Mouse (Mus musculus) liver, embryonic 12.5 days (tissue): ENCODE results near the gene Sorbs2. TPM values are rescaled to one million over a fixed set of nuclear protein-coding genes. Genes with fewer than 3 reads are reported as not detected.
A peak's percentile ranks its signal among the peaks of the same experiment; 100 is the strongest.
"Not testable (repeated sequence)": the region's sequence is repeated elsewhere in the genome, so short reads cannot be mapped to it uniquely, and the experiment has no call there.

Experiments used
- ATAC-seq: fragments of 200-750 bp; cut with Nextera tagmentation; 2 replicates; pipeline ENCODE4 v1.8.0; 2017; ENCODE audit warnings: moderate number of reproducible peaks, mild to moderate bottlenecking, moderate library complexity
- H3K27ac ChIP-seq: fragments of 300-500 bp; sonication (generic); 2 replicates; pipeline ENCODE4 v1.5.1; 2016; ENCODE audit warnings: mild to moderate bottlenecking
- H3K27me3 ChIP-seq: fragments of 300-500 bp; sonication (generic); replicated peaks from 2 replicates; pipeline ENCODE4 v1.6.1; 2016; ENCODE audit warnings: mild to moderate bottlenecking, moderate library complexity
- H3K36me3 ChIP-seq: fragments of 300-500 bp; sonication (generic); 2 replicates; pipeline ENCODE4 v1.6.1; 2016; ENCODE audit warnings: mild to moderate bottlenecking, moderate library complexity
- H3K4me1 ChIP-seq: fragments of 300-500 bp; sonication (generic); 2 replicates; pipeline ENCODE4 v1.6.1; 2016
- H3K4me2 ChIP-seq: fragments of 300-500 bp; sonication (generic); 2 replicates; pipeline ENCODE4 v1.6.1; 2016; ENCODE audit warnings: mild to moderate bottlenecking, moderate library complexity
- H3K4me3 ChIP-seq: fragments of 300-500 bp; sonication (generic); 2 replicates; pipeline ENCODE4 v1.5.1; 2016; ENCODE audit warnings: mild to moderate bottlenecking, moderate library complexity
- H3K9ac ChIP-seq: fragments of 300-500 bp; sonication (generic); 2 replicates; pipeline ENCODE4 v1.6.1; 2016; ENCODE audit warnings: mild to moderate bottlenecking, moderate library complexity
- H3K9me3 ChIP-seq: fragments of 300-500 bp; sonication (generic); replicated peaks from 2 replicates; pipeline ENCODE4 v1.6.1; 2016; ENCODE audit warnings: mild to moderate bottlenecking, moderate library complexity
- WGBS: fragments of 180-500 bp; shearing (Covaris S2); methylation state at CpG from one replicate; pipeline ENCODE4 v1.1.7; 2016; ENCODE audit not compliant: insufficient replicate concordance; 5-methylcytosine and 5-hydroxymethylcytosine counted together
- polyA plus RNA-seq: library from polyadenylated mRNA; unstranded; fragments of >200 nt; fragmentation: Nextera tagmentation; extraction: Ambion mirVana; gene quantifications from 2 replicates; pipeline ENCODE4 v1.2.1, GENCODE M21; 2016

Gene Sorbs2
- polyA plus RNA-seq, 1 experiment from 2014 or later: 3.6 TPM

GRCm38 (mm10) chr8:45844097-45844885 lies 336.7 kb downstream of the Sorbs2 start:
- H3K4me1 ChIP-seq: no peaks in the 10 kb centered on the region
- H3K9ac ChIP-seq: no peak overlapping the region
- H3K36me3 ChIP-seq: no peaks in the 10 kb centered on the region
- no peak overlapping the region for H3K27ac ChIP-seq
- H3K9me3 ChIP-seq: no peaks in the 10 kb centered on the region
- no peak for ATAC-seq
- 66% methylated on average over 6 of the region's 6 CpGs for WGBS
- H3K4me2 ChIP-seq: no peak overlapping the region
- H3K4me3 ChIP-seq: no peak overlapping the region
- H3K27me3 ChIP-seq: no peaks in the 10 kb centered on the region

GRCm38 (mm10) chr8:45844911-45845481 lies 337.4 kb downstream of the Sorbs2 start:
- no peak for ATAC-seq
- 50% methylated on average over 14 of the region's 14 CpGs for WGBS

GRCm38 (mm10) chr8:45845906-45846305 lies 338.3 kb downstream of the Sorbs2 start:
- H3K27me3 ChIP-seq: no peaks in the 10 kb centered on the region
- no peak overlapping the region for H3K4me3 ChIP-seq
- no peak for ATAC-seq
- H3K9me3 ChIP-seq: no peaks in the 10 kb centered on the region
- no peak overlapping the region for H3K27ac ChIP-seq
- no peaks in the 10 kb centered on the region for H3K4me1 ChIP-seq
- H3K9ac ChIP-seq: no peak overlapping the region
- 61% methylated on average over 4 of the region's 4 CpGs for WGBS
- H3K4me2 ChIP-seq: no peak overlapping the region
- H3K36me3 ChIP-seq: no peaks in the 10 kb centered on the region

More at GRCm38 (mm10) chr8:45844911-45845481, 337.4 kb downstream of the Sorbs2 start:
- H3K9me3 ChIP-seq: no peaks in the 10 kb centered on the region
- no peaks in the 10 kb centered on the region for H3K27me3 ChIP-seq
- H3K4me1 ChIP-seq: no peaks in the 10 kb centered on the region
- no peaks in the 10 kb centered on the region for H3K36me3 ChIP-seq
- H3K9ac ChIP-seq: no peak overlapping the region
- no peak overlapping the region for H3K4me3 ChIP-seq
- H3K4me2 ChIP-seq: no peak overlapping the region
- H3K27ac ChIP-seq: no peak overlapping the region

DNA sequence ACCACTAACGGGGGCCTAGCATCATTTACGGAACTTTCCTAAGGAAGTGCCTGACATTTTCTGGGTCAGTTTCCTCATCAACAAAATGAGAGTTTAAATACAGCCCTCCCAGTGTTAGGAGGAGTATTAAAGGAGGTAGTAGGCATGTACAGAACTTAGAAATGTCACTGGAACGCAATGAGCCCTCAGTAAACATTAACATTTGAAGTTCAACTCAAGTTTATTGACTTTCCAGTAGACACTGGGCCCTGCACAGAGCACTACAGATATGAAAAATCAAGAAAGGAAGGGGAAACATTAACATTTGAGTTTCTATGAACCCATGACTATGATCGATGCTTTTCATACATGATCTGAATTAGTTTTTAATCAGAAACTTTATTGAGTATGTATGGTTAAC lies 347.5 kb downstream of the Sorbs2 start:
- 68% methylated on average over 4 of the region's 4 CpGs for WGBS
- Histone ChIP-seq H3K4me1 (no peaks in the 10 kb centered on the region), H3K4me2 (no peak overlapping the region), H3K36me3 (no peaks in the 10 kb centered on the region), H3K9ac (no peak overlapping the region), H3K27me3 (no peaks in the 10 kb centered on the region), H3K4me3 (no peak overlapping the region), H3K9me3 (no peaks in the 10 kb centered on the region), H3K27ac (no peak overlapping the region)
- ATAC-seq: no peak

DNA sequence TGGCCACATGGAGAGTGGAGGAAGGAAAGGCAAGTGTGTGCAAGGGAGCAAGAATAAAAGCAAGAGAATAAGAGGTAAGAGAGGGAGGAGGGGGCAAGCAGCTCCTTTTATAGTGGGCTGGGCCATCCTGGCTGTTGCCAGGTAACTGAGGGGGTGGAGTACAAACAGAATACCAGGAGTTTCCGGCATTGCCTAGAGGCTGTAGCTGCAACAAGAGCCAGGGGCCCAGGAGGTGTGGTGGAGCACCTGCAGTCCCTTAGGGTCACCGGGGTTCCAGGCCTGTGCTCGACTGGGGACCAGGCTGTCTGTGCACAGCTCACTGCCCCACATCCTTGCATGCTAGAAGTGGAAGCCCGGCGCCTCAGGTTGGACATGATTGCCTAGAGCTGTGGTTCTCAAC lies 350.1 kb downstream of the Sorbs2 start:
- H3K9ac ChIP-seq: no peak overlapping the region
- H3K4me1 ChIP-seq: no peaks in the 10 kb centered on the region
- H3K9me3 ChIP-seq: no peaks in the 10 kb centered on the region
- no peak overlapping the region for H3K4me2 ChIP-seq
- WGBS: 57% methylated on average over 5 of the region's 5 CpGs
- no peaks in the 10 kb centered on the region for H3K36me3 ChIP-seq
- no peak overlapping the region for H3K27ac ChIP-seq
- no peak for ATAC-seq
- no peaks in the 10 kb centered on the region for H3K27me3 ChIP-seq
- no peak overlapping the region for H3K4me3 ChIP-seq

- no peaks in the 10 kb centered on the region for H3K4me1 ChIP-seq
- no peaks in the 10 kb centered on the region for H3K27me3 ChIP-seq
- ATAC-seq: no peak
- H3K9me3 ChIP-seq: no peaks in the 10 kb centered on the region
- H3K4me2 ChIP-seq: no peak overlapping the region
- no peak overlapping the region for H3K9ac ChIP-seq
- no peak overlapping the region for H3K4me3 ChIP-seq
- no peaks in the 10 kb centered on the region for H3K36me3 ChIP-seq
- no peak overlapping the region for H3K27ac ChIP-seq
- 59% methylated on average over 9 of the region's 9 CpGs for WGBS
Measured at GRCm38 (mm10) chr8:45858391-45858790, 350.8 kb downstream of the Sorbs2 start.

- WGBS: 58% methylated on average over 11 of the region's 11 CpGs
- not testable (repeated sequence) for H3K9ac ChIP-seq, H3K9me3 ChIP-seq, H3K4me3 ChIP-seq, H3K4me2 ChIP-seq, H3K27me3 ChIP-seq, ATAC-seq, H3K4me1 ChIP-seq, H3K27ac ChIP-seq, H3K36me3 ChIP-seq
Measured at GRCm38 (mm10) chr8:45871587-45871986, 364.0 kb downstream of the Sorbs2 start.

GRCm38 (mm10) chr8:45872077-45872476 lies 364.5 kb downstream of the Sorbs2 start:
- Histone ChIP-seq H3K4me1 (no peaks in the 10 kb centered on the region), H3K9ac (no peak overlapping the region), H3K27ac (no peak overlapping the region), H3K27me3 (no peaks in the 10 kb centered on the region), H3K9me3 (no peaks in the 10 kb centered on the region), H3K4me3 (no peak overlapping the region), H3K4me2 (no peak overlapping the region), H3K36me3 (no peaks in the 10 kb centered on the region)
- WGBS: 62% methylated on average over 7 of the region's 7 CpGs
- no peak for ATAC-seq

DNA sequence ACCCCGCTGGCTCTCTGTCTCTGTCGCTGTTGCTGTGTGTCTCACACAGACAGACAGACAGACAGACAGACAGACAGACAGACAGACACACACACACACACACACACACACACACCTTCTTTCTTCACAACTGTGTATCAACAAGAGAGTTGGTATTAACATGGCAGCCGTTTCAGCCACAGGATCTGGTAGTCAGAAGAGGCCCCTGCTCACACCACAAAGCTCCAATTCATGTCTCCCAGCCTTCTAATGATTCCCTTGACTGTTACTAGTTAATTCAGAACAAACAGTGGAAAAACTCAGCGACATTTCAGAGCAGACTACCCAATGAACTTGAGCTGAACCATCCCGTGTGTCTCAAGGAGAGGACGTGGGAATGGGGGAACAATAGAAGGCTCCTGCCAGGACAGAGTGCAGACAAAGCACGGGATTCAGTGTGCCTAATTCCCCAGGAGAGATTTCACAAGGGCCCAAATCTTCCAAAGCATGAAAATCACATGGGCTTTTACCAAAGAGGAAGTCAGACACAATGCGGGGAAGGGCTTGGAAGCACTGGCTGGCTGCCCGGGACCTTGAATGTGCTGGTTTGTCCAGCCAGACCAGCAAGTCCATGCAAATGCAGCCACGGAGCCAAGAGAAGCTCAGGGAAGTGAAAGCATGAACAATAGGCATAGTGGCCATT lies 367.5 kb downstream of the Sorbs2 start:
- no peaks in the 10 kb centered on the region for H3K27me3 ChIP-seq
- H3K36me3 ChIP-seq: no peaks in the 10 kb centered on the region
- H3K9me3 ChIP-seq: no peaks in the 10 kb centered on the region
- no peak overlapping the region for H3K4me2 ChIP-seq
- 0 out of 2 replicates have a peak overlapping the region, but pooled peaks have one; percentile 45 for H3K27ac ChIP-seq
- no peaks in the 10 kb centered on the region for H3K4me1 ChIP-seq
- 34% methylated on average over 10 of the region's 10 CpGs for WGBS
- H3K4me3 ChIP-seq: no peak overlapping the region
- H3K9ac ChIP-seq: no peak overlapping the region
- ATAC-seq: no peak

- no peak overlapping the region for H3K4me3 ChIP-seq
- no peak overlapping the region for H3K4me2 ChIP-seq
- WGBS: 66% methylated on average over 5 of the region's 5 CpGs
- H3K36me3 ChIP-seq: no peaks in the 10 kb centered on the region
- H3K9ac ChIP-seq: no peak overlapping the region
- H3K27ac ChIP-seq: no peak overlapping the region
- no peaks in the 10 kb centered on the region for H3K9me3 ChIP-seq
- no peaks in the 10 kb centered on the region for H3K4me1 ChIP-seq
- ATAC-seq: no peak
- no peaks in the 10 kb centered on the region for H3K27me3 ChIP-seq
Measured at GRCm38 (mm10) chr8:45876397-45876796, 368.8 kb downstream of the Sorbs2 start.
